Mouse (Mus musculus): ENCODE data around the gene Rpl35a.
A peak's percentile ranks its signal among the peaks of the same experiment; 100 is the strongest.
"Not testable (repeated sequence)": the region's sequence is repeated elsewhere in the genome, so short reads cannot be mapped to it uniquely, and the experiment has no call there.

The Rpl35a gene

DNA sequence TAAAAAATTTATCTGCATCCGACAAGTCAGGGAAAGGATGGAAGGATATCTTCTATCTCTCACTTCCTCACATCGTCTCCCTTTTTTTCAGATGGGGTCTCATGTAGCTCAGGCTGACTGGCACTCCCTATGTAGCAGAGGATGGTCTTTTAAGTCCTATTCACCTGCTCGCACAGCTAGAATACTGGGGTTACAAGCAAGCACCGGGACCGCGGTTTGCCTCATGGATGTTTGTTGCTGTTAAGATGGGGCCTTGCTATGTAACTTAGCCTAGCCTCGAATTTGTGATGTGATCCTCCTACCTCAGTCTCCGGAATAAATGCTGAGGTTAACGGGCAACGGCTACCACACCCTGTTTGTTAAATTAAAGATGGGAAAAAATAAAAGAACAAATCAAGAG lies 598 bp upstream of the Rpl35a start:
- peak in 1 of 2 experiments; percentile 12 for DNase-seq (ENCODE audit: low spot score in 2 of 2)

DNA sequence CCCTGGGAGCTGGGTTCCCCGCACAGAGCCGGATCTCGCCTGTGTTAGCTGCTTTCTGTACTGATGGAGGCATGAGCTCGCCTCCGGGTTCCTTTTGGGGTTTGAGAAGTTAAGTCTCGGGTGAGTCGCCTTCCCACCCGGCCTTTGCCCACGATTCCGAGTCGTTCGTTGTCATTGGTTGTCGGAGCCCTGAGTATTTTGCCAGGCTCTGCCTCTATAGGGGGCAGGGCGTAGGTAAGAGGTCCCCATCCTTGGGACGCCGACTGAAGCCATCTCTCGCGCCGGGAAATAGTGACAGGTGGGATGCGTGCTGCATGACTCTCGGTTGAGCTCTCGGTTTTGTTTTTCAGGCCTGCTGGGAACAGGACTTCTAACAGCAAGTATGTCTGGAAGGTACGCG lies 533 bp downstream of the Rpl35a start:
- peak in 1 of 2 experiments; percentile 21 for DNase-seq (ENCODE audit: low spot score in 2 of 2)

DNA sequence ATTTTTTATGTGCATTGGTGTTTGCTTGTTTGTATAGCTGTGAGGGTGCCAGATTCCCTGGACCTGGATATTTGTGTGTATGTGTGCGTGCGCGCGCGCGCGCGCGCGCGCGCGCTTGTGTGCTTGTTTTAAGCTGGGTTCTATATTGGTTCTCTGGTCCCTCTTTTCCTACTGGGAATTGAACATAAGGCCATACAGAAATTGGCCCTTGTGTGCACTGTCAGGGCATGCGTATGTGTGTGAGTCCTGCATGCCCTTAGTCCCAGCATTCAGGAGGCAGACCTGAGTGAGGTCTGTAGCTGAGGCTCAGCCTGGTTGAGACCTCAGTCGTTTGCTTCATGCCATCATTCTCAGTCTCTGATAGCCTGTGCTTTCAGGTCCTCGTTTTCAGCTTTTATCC lies 1.8 kb downstream of the Rpl35a start:
- DNase-seq (ENCODE audit: low spot score in 2 of 2): no peak

DNA sequence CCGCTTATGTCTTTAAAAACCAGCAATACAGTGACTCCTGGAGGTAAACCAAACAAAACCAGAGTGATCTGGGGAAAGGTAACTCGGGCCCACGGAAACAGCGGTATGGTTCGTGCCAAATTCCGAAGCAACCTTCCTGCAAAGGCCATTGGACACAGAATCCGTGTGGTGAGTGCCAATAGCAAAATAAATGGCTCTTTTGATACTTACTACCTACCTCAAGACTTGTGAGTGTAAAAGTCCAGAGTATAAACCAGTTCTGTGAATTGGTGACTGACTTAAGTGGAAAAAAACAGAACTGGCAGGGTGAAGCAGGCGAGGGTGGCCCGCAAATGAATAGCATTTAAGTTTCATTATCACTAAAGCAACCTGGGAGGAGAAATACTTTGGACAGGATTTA lies 2.4 kb downstream of the Rpl35a start:
- not testable (repeated sequence) for DNase-seq (ENCODE audit: low spot score in 2 of 2)

DNA sequence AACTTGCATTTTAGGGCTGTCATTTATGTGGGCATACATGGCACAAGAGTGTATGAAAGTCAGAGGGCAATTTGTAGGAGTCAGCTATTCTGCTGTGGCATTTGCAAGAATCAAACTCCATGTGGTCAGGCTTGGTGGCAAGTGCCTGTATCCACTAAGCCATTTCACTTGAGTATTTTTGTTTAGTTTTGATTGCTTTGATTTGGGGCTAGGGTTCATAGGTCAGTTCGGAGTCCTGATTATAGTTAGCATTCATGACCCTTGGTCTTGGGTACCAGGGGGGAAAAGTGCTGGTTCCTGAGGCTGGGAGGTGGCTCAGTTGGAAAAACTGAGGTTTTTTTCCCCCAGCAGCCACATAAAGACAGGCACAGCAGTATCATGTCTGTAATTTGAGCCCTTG lies 3.2 kb downstream of the Rpl35a start:
- DNase-seq (ENCODE audit: low spot score in 2 of 2): no peak

DNA sequence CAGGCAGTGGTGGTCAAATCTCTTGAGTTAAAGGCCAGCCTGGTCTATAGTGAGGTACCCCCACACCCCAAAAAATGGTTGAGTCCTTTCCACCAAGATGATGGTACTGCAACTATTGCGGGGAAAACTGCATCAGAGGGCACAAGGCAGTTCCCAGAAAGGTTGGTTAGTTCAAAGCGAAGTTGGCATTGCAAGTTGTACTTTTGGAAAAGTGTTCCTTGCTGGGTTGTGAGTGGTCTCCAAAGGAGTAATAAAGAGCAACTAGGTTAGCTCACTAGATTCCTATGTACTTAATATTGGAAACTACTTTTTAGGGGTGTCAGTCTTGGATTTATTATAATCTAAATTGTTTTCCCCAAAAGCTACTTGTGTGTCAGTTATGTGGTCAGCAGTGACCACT lies 4.7 kb downstream of the Rpl35a start:
- DNase-seq (ENCODE audit: low spot score in 2 of 2): no peak

DNA sequence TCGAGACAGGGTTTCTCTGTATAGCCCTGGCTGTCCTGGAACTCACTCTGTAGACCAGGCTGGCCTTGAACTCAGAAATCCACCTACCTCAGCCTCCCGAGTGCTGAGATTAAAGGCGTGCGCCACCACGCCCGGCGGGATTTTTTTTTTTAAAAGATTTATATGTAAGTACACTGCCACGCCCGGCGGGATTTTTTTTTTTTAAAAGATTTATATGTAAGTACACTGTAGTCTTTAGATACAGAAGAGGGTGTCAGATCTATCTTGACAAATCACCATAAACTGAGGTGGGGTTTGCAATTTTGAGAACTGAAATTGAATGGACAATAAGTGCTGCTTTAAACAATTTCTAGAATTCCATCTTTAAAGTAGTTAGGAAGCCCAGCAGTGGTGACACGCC lies 5.1 kb downstream of the Rpl35a start:
- DNase-seq (ENCODE audit: low spot score in 2 of 2): no peak

DNA sequence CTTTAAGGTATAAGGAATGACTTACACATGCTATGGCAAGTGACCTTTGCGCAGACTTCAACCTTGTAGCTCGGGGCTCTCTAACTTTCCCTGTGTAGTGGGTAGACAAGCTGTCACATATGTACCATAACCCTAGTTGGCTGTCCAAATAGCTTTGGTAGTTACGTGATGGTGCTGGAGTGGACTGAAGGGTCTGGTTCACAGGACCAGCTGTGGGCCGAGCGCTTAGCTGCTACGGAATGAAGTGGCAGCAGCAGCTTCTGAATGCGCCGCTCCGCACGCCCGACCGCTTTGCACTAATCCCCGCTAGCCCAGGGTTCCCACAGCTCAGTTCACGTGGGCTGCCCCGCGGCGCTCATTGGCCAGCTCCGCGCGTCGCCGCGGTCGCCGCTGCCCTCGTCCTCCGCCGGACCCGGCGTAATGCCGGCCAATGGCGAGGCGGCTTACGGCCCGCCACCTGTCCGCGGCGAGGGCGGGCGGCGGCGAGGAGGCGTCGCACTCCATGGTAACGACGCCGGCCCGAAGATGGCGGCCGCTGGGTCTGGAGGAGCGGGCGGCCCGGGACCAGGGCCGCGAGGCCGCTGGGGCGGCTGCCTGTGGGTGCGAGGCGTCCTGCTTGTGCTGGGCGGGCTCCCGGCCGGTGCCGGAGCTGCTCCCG lies 5.9 kb downstream of the Rpl35a start, which contains the start of gene Lmln:
Gene Lmln, plus strand, starts transcription at position 498 of the 658 bp plus-strand sequence.
- DNase-seq (ENCODE audit: low spot score in 2 of 2): peak; percentile 34 to 45

DNA sequence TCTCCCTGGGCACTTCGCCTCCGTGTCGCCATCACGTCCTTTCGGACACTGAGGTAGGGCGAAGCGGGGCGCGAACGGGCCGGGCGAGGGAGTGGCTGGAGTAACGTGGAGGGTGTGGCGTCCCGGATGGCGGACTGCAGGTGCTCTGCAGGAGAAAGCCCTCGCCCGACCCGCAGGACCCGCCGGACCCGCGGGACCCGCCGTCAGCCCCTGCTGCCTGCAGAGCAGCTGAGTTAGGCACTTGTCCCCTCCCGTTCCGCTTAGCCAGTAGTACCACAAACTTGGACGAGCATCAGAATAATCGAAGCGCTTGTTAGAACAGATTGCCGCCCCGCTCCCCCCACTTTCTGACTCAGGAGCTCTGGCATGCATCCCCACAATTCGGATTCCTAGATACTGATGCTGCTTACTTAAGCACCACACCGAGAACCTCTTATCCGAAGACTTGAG lies 6.5 kb downstream of the Rpl35a start:
- peak; percentile 23 for DNase-seq (ENCODE audit: low spot score in 2 of 2)

DNA sequence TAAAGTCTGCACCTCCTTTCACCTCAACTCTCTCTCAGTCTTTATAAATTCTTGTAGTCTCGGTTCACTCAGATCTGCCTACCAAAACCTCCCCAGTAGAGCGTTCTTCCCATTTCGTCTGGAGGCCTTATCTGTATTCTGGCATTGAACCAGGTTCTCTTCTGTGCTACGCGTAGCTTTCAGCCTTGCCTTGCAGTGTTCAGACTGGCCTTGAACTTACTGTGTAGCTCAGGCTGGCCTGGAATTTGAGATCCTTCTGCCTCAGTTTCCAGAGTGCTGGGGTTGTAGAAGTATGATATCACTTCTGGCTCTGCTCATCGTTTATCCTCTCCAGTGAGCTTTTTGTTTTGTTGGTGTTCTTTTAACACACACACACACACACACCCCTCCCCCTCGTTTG lies 7.0 kb downstream of the Rpl35a start:
- no peak for DNase-seq (ENCODE audit: low spot score in 2 of 2)

DNA sequence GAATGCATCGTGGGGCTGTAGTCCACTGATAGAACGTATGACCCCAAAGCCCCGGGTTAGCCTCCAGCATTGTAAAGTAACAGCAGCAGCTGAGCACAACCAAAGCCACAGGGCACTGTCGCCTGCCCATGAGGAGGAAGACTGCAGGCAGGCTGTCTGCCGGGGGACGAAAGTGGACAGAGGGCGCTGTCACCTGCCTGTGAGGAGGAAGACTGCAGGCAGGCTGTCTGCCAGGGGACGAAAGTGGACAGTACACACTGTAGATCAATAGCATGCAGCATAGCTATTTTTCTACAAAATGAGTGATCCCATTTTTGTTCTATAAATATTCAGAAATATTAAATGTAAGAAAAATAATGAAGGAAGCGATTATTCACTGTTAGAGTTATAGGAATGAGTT lies 8.4 kb downstream of the Rpl35a start:
- DNase-seq (ENCODE audit: low spot score in 2 of 2): no peak

DNA sequence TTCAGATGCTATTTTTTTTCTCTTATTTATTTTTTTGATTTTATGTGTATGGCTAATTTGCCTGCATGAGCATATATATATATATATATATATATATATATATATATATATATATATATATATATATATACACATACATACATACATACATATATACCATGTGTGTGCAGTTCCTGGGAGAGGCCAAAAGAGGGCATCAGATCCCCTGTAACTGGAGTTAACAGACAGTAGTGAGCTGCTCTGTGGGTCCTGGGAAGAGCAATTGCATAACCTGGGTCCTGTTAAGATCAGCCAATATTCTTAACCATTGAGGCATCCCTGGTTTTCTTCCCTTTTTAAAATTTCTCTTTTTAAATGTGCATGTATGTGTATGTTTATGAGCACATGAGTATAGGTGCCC lies 14.7 kb downstream of the Rpl35a start:
- DNase-seq (ENCODE audit: low spot score in 2 of 2): no peak

DNA sequence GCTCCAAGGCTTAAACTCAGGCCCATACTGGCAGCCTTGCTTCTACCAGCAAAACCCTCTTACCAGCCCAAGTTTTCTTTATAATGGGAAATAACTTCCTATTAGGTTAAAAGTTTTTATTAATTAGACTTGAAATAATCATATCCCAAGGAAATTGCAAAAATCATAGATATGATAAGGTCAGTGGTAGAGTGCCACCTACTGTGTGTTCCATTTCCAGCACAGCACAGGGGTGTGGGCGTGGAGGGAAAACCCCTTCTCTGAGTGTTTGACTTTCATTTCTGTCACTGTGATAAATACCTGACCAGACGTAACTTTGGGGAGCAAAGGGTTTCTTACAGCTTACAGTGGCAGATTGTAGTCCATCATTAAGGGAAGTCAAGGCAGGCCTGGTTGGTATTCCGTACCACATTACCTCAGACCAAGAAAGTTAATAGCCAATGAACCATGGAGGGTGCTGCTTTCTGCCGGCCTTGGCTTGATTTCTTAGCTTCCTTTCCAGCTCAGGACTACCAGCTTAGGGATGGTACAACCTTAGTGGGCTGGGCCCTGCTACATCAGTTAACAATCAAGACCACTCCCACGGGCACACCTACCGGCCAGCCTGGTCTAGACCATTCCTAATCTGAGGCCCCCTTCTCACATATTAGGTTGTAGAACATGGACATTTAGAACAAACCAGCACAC lies 16.8 kb downstream of the Rpl35a start:
- DNase-seq (ENCODE audit: low spot score in 2 of 2): no peak

DNA sequence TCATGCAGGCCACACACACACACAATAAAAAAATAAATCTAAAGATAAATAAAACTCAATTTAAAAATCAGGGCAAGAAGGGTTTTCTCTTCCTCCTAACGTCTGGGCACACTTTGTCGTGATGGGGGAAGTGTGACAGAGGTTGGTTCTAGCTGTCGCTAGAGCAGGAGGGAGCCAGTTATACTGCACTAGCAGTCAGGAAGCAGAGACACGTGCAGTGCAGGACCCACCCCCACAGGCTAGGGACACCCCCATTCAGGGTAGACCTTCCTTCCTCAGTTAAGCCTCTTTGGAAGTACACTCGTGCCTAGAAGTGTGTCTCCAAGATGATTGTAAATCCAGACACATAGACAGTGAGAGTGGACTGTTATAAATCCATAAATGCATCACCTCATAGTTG lies 18.7 kb downstream of the Rpl35a start:
- DNase-seq (ENCODE audit: low spot score in 2 of 2): no peak

DNA sequence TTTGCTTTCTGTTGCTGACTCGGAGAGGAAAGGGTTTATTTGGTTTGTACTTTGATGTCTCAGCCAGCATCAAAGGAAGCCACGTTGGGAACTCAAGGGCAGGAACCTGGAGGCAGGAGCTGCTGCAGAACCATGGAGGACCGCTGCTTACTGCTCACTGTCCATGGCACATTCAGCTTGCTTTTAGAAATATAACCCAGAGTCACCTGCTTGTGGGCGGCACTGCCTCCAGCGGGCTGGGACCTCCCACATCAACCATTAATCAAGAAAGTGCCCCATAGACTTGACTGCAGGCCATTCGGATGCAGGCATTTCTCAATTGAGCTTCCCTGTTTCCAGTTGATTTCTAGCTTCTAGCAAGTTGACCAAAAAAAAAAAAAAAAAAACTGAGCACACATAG lies 19.8 kb downstream of the Rpl35a start:
- no peak for DNase-seq (ENCODE audit: low spot score in 2 of 2)

DNA sequence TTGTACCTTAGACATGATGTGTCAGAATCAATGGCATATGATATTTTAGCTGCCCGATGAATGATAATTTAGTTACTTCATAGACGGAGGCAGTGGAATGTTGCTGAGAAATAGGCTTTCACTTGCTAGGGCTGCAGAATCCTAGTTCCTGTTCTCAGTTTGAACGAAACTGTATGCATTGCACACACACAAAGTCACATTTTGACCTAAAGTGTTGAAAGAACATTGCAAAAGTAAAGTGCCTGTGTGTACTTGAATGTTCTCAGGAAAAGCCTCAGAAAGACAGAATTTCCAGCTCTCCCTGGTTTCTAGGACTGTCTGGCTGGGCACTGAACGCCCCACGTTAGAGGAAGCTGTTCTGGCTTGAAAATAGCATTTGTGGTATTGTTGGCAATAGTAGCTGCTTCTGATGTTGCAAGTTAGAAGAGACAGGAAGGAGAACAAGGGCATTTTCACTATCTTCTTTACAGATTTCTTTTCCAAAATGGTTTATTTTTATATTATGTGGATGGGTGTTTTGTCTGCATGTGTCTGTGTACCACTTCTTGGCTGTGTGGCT lies 20.9 kb downstream of the Rpl35a start:
- no peak for DNase-seq (ENCODE audit: low spot score in 2 of 2)

DNA sequence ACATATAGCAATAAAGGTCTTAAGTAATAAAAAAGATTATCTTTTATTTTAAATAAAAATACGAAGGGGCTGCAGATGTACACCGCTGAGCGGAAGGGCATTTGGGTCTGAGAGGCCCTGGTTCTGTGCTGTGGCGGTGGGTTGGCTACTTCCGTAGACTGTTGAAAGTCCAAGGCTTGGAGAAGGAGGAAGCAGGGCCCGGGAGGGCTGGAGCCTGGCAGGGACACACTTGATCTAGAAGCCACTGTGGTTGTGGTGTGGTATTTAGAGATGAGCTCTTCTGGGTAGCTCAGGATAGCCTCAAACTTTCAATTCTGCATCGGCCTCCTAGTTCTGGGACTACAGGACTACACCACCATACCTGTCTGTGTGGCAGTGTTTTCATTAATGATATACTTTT lies 23.8 kb downstream of the Rpl35a start:
- DNase-seq (ENCODE audit: low spot score in 2 of 2): no peak

DNA sequence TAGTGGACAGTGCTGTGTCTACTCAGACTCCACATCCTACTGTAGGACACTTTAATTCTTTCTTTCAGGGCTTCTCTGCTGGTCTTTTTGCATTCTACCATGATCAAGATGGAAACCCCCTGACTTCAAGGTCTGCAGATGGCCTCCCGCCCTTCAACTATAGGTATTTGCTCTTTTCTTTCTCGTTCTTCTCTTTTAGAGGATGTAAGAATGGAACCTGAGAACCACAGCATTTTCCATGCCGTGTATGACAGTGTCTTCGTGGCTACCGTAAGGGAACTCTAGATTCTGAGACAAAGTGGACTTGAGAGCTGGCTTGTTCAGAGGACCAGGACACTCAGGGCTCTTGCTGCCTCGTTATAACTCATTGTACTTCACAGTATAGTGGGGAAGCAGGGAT lies 26.7 kb downstream of the Rpl35a start:
- DNase-seq (ENCODE audit: low spot score in 2 of 2): no peak

DNA sequence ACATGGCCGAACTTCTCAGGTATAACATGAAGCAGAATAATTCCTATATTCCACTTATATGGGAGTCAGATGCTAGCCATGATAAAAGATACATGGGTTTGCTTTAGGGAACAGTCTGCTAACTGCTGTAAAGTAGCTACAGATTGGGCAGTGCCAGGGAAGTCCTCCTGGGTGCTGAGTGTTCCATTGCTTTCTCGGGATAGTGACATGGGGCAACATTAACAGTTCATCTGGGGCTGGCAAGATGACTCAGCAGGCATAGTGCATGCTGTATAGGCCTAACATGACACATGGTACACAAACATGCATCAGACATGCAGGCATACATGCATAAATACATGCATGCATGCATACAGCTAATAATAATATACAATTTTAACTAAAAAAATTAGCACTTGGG lies 27.7 kb downstream of the Rpl35a start:
- DNase-seq (ENCODE audit: low spot score in 2 of 2): no peak

DNA sequence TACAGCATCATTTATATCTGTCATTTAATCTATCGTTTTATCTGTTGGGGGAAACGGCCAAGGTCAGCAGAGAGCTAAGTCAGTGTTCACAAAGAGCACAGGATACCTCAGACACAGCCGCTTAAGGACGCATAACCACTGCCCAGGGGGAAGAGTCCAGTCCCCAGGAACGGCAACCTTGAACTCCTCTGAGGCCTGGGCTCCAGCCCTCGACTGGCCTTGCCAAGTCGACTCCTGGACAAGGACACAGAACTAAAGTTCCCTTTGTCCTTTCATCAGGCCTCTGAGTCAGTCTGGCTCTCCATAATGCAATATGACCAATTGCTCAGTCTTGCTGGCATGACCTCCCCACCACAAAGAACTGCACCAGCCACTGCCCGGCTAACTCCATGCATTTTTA lies 29.4 kb downstream of the Rpl35a start:
- DNase-seq (ENCODE audit: low spot score in 2 of 2): no peak

All from thymus, postnatal 10 days (tissue).